Mouse (Mus musculus): ENCODE results near the gene Bok. TPM values are rescaled to one million over a fixed set of nuclear protein-coding genes. Genes with fewer than 3 reads are reported as not detected.

The Bok gene
- total RNA-seq, 2 experiments from 2014 or later = 25.0 to 26.6 TPM

- intact Hi-C loops (cut with DNase I) = no loop called here
- peak in 1 of 2 experiments; percentile 59 for DNase-seq (ENCODE audit: extremely low spot score in 1 of 2, low spot score in 2 of 2)
Observed at GRCm38 (mm10) chr1:93686961-93687320, 1.5 kb downstream of the Bok start.

GRCm38 (mm10) chr1:93688154-93688553 is 2.7 kb downstream of the Bok start:
- intact Hi-C loops (cut with DNase I) = no loop called here
- DNase-seq (ENCODE audit: extremely low spot score in 1 of 2, low spot score in 2 of 2) = peak in 1 of 2 experiments; percentile 58

DNA sequence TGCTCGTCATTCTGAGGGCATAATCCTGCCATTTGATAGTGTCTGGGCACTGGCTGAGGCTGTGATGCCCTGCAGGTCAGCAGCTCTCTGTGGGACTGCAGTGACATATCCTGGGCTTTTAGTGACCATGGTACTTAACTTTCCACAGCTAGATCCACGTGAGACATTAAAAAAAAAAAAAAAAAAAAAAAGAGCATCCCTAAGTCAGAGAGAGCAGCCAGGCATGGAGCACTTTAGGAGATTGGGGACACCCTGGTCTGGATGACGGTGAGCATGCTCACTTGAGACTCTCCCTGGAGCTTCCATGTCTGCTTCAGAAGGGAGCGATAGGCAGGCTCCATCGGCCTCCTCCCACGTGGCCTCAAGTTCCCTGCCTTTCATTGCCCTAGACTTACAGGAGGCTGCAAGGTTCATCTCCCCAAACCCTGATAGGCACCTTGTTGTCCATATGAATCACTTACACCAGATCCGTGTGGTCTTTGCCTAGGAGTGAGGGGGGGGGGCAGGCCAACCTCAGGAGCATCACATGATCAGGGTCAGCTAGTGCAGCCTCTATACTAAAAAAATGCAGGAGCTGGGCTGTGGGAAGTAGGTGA is 4.5 kb downstream of the Bok start:
- no peak for DNase-seq (ENCODE audit: extremely low spot score in 1 of 2, low spot score in 2 of 2)
- intact Hi-C loops (cut with DNase I) = no loop called here

GRCm38 (mm10) chr1:93691106-93691505 is 5.6 kb downstream of the Bok start:
- no peak for DNase-seq (ENCODE audit: extremely low spot score in 1 of 2, low spot score in 2 of 2)
- intact Hi-C loops (cut with DNase I) = no loop called here

DNA sequence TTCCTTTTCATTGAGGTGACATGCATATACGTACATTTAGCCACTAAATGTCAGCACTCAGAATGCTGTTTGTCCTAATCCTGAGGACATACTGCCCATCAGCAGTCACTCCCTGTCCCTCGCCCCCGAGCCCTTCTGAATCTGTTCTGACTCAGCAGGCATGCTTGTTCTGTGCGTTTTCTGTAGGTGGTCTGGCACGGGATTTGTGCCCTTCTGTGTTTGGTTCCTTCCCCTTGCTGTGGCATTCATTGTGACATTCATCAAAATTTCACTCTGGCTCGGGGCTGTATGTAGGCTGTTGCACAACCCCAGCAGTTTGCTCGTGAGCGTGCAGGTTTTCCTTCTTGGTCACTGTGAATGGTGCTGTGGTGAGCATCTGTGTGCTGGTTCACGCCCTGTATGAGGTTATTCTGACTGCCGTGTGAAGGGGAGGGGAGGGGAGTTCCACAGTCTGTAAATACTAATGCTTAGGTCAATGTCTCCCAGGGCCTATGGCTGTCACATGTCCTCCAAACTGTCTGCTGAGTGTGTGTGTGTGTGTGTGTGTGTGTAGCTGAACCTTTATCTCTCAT is 6.4 kb downstream of the Bok start:
- no peak for DNase-seq (ENCODE audit: extremely low spot score in 1 of 2, low spot score in 2 of 2)
- intact Hi-C loops (cut with DNase I) = no loop called here

DNA sequence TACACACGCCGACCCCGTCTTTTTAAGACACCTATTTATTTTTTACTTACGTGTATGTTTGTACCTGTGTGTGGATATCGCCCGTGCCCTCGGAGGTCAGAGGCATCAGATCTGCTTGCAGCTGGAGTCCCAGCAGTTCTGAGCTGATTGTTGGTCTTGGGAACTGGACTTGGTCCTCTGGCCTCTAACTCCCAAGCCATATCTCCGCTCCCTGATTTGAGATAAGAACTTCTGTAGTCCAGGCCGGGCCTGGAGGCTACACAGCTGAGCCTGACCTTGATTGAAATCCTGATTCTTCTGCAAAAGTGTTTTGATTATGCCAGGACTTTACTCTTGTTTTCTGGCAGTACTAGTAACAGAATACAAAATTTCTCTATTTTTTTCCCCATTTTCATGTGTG is 7.3 kb downstream of the Bok start:
- no peak for DNase-seq (ENCODE audit: extremely low spot score in 1 of 2, low spot score in 2 of 2)
- intact Hi-C loops (cut with DNase I) = no loop called here

DNA sequence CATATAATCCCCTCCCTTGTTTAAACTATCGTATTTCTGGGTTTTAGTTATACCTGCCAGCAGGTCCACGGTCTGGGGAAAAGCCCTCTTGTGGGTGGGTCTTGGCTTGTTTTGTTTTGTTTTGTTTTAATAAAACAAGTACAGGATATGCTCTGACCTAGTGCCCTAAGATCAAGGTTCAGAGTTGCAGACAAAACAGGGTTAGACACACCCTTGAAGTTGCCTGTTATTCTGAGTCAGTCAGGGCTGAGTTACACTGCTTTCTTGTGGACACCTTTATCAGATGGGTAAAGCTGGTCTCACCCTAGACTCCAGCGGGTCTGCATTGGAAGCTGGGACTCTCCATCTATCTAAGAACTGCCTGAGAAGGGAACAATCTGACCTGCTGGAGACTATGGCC is 8.0 kb downstream of the Bok start:
- no peak for DNase-seq (ENCODE audit: extremely low spot score in 1 of 2, low spot score in 2 of 2)
- intact Hi-C loops (cut with DNase I) = no loop called here

- intact Hi-C loops (cut with DNase I) = no loop called here
- DNase-seq (ENCODE audit: extremely low spot score in 1 of 2, low spot score in 2 of 2) = no peak
Observed at GRCm38 (mm10) chr1:93693943-93694342, 8.5 kb downstream of the Bok start.

GRCm38 (mm10) chr1:93694966-93695365 is 9.5 kb downstream of the Bok start:
- peak in 1 of 2 experiments; percentile 85 for DNase-seq (ENCODE audit: extremely low spot score in 1 of 2, low spot score in 2 of 2)
- intact Hi-C loops (cut with DNase I) = no loop called here

GRCm38 (mm10) chr1:93697317-93697716 is 11.9 kb downstream of the Bok start:
- intact Hi-C loops (cut with DNase I) = no loop called here
- DNase-seq (ENCODE audit: extremely low spot score in 1 of 2, low spot score in 2 of 2) = no peak

DNA sequence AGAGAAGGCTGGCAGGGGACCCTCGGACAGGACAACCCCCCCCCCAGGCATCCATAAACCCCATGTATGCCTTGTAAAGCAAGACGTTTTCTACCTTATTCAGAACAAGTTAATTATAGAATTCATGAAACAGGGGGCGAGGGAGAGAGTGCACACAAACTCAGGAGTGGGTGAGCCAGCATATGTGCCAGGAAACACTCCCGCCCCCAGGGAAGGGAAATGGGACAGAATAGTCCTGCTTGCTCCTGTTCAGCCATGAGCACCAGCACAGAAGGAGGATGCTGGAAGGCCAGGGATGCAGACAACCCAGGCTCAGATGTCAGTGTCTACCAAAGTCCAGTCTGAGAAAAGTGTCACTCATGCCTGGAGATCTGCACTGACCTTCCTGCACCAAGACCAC is 13.7 kb downstream of the Bok start:
- intact Hi-C loops (cut with DNase I) = no loop called here
- no peak for DNase-seq (ENCODE audit: extremely low spot score in 1 of 2, low spot score in 2 of 2)

- no peak for DNase-seq (ENCODE audit: extremely low spot score in 1 of 2, low spot score in 2 of 2)
Observed at GRCm38 (mm10) chr1:93702106-93702505, 16.6 kb downstream of the Bok start.

GRCm38 (mm10) chr1:93703472-93704048 is 18.1 kb downstream of the Bok start:
- no peak for DNase-seq (ENCODE audit: extremely low spot score in 1 of 2, low spot score in 2 of 2)
- intact Hi-C loops (cut with DNase I) = no loop called here

More at GRCm38 (mm10) chr1:93702106-93702505, 16.6 kb downstream of the Bok start:
- intact Hi-C loops (cut with DNase I) = no loop called here

- DNase-seq (ENCODE audit: extremely low spot score in 1 of 2, low spot score in 2 of 2) = no peak
- intact Hi-C loops (cut with DNase I) = no loop called here
Observed at GRCm38 (mm10) chr1:93704341-93704740, 18.9 kb downstream of the Bok start.

GRCm38 (mm10) chr1:93705389-93705788 is 19.9 kb downstream of the Bok start:
- no peak for DNase-seq (ENCODE audit: extremely low spot score in 1 of 2, low spot score in 2 of 2)
- intact Hi-C loops (cut with DNase I) = no loop called here

DNA sequence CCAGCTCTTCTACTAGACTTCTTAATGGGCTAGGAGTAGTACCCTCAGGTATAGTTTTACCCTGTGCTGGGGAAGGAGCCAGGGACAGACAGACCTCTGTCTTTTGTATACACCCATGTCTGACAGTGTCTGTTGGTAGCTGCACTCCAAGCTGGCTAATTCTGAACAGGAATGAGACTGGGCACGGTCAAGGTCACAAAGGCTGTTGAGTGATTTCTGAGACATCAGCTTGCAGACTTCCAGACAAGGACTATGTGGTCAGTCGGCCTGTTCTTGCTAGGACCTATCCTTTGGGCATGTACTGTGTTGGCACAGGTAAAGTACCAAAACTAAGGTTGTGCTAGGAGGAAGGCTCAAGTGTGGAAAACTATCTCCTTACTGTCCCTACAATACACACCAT is 30.7 kb downstream of the Bok start:
- no peak for DNase-seq (ENCODE audit: extremely low spot score in 1 of 2, low spot score in 2 of 2)
- intact Hi-C loops (cut with DNase I) = no loop called here

GRCm38 (mm10) chr1:93721557-93721956 is 36.1 kb downstream of the Bok start:
- no peak for DNase-seq (ENCODE audit: extremely low spot score in 1 of 2, low spot score in 2 of 2)
- intact Hi-C loops (cut with DNase I) = no loop called here

- no peak for DNase-seq (ENCODE audit: extremely low spot score in 1 of 2, low spot score in 2 of 2)
- intact Hi-C loops (cut with DNase I) = no loop called here
Observed at GRCm38 (mm10) chr1:93724623-93725022, 39.2 kb downstream of the Bok start.

GRCm38 (mm10) chr1:93725665-93726064 is 40.2 kb downstream of the Bok start:
- DNase-seq (ENCODE audit: extremely low spot score in 1 of 2, low spot score in 2 of 2) = no peak
- intact Hi-C loops (cut with DNase I) = no loop called here

GRCm38 (mm10) chr1:93726116-93726515 is 40.7 kb downstream of the Bok start:
- intact Hi-C loops (cut with DNase I) = no loop called here
- DNase-seq (ENCODE audit: extremely low spot score in 1 of 2, low spot score in 2 of 2) = no peak

GRCm38 (mm10) chr1:93726974-93727373 is 41.5 kb downstream of the Bok start:
- peak in 1 of 2 experiments; percentile 70 for DNase-seq (ENCODE audit: extremely low spot score in 1 of 2, low spot score in 2 of 2)
- intact Hi-C loops (cut with DNase I) = no loop called here
